Mouse (Mus musculus) limb, embryonic 14.5 days (tissue): ENCODE data around the gene Bag3. TPM values are rescaled to one million over a fixed set of nuclear protein-coding genes. Genes with fewer than 3 reads are reported as not detected.

Experiments
- ATAC-seq: fragments of 200-750 bp; cut with Nextera tagmentation; 2 replicates; pipeline ENCODE4 v1.8.0; 2017; ENCODE audit warnings: low read depth, moderate number of reproducible peaks, moderate TSS enrichment; ENCODE audit not compliant: low FRiP score
- DNase-seq: peaks from one replicate; pipeline ENCODE4 v3.0.0-alpha.2; 2015; ENCODE audit warnings: low spot score
- H3K27ac ChIP-seq: fragments of 300-500 bp; sonication (generic); replicated peaks from 2 replicates; pipeline ENCODE4 v1.5.1; 2014; ENCODE audit warnings: low read depth, mild to moderate bottlenecking, low read length, moderate library complexity, mixed read lengths
- H3K27me3 ChIP-seq: fragments of 300-500 bp; sonication (generic); 2 replicates; pipeline ENCODE4 v1.6.1; 2014; ENCODE audit warnings: low read length, mixed read lengths; ENCODE audit not compliant: control insufficient read depth, insufficient read depth
- H3K36me3 ChIP-seq: fragments of 300-500 bp; sonication (generic); 2 replicates; pipeline ENCODE4 v1.6.1; 2014; ENCODE audit warnings: mild to moderate bottlenecking, low read length, moderate library complexity, mixed read lengths; ENCODE audit not compliant: control insufficient read depth, insufficient read depth
- H3K4me1 ChIP-seq: fragments of 300-500 bp; sonication (generic); 2 replicates; pipeline ENCODE4 v1.6.1; 2014; ENCODE audit warnings: antibody characterized with exemption, low read length, mixed read lengths; ENCODE audit not compliant: control insufficient read depth, insufficient read depth
- H3K4me2 ChIP-seq: fragments of 300-500 bp; sonication (generic); replicated peaks from 2 replicates; pipeline ENCODE4 v1.6.1; 2014; ENCODE audit warnings: low read depth, mild to moderate bottlenecking, low read length, moderate library complexity; ENCODE audit not compliant: severe bottlenecking
- H3K4me3 ChIP-seq: fragments of 300-500 bp; sonication (generic); replicated peaks from 2 replicates; pipeline ENCODE4 v1.5.1; 2014; ENCODE audit warnings: low read length
- H3K9ac ChIP-seq: fragments of 300-500 bp; sonication (generic); 2 replicates; pipeline ENCODE4 v1.6.1; 2014; ENCODE audit warnings: mild to moderate bottlenecking, low read depth, low read length, moderate library complexity; ENCODE audit not compliant: severe bottlenecking
- H3K9me3 ChIP-seq: fragments of 300-500 bp; sonication (generic); 2 replicates; pipeline ENCODE4 v1.6.1; 2016; ENCODE audit warnings: low read length; ENCODE audit not compliant: control insufficient read depth
- POLR2A ChIP-seq: fragments of 200-500 bp; IDR thresholded peaks from 2 replicates; pipeline ENCODE4 v1.8.0; 2012; ENCODE audit warnings: inconsistent platforms, mild to moderate bottlenecking, moderate library complexity, borderline replicate concordance; ENCODE audit not compliant: insufficient read depth, insufficient read length; ENCODE audit errors: extremely low read depth
- WGBS: fragments of 180-500 bp; shearing (Covaris S2); extraction: QIAGEN DNeasy Blood & Tissue Kit; methylation state at CpG from one replicate; pipeline ENCODE4 v1.1.7; 2014; 5-methylcytosine and 5-hydroxymethylcytosine counted together
- polyA plus RNA-seq, 2 experiments: library from polyadenylated mRNA; depleted of rRNA in 1 of 2; stranded (reverse) in 1 of 2; unstranded in 1 of 2; fragments of >200 nt; fragmentation: Nextera tagmentation in 1 of 2; extraction: Ambion mirVana in 1 of 2; gene quantifications; 2 replicates each; pipeline versions ENCODE4 v1.2.1 to v1.2.3; 2012 to 2014

Gene Bag3
- polyA plus RNA-seq, 2 experiments, result 18.0 to 22.2 TPM

GRCm38 (mm10) chr7:128580318-128580717 lies 56.9 kb downstream of the Bag3 start:
- Histone ChIP-seq H3K27ac (no peak overlapping the region), H3K9me3 (no peaks in the 10 kb centered on the region), H3K27me3 (no peaks in the 10 kb centered on the region), H3K9ac (no peak overlapping the region), H3K36me3 (no peaks in the 10 kb centered on the region), H3K4me1 (no peaks in the 10 kb centered on the region), H3K4me3 (no peak overlapping the region), H3K4me2 (no peak overlapping the region)
- 87% methylated on average over 6 of the region's 6 CpGs for WGBS
- no peak for DNase-seq
- ATAC-seq, result no peak
- TF ChIP-seq POLR2A, result no peak

- ATAC-seq, result no peak
- no peaks in the 10 kb centered on the region for H3K4me1 ChIP-seq
- no peaks in the 10 kb centered on the region for H3K36me3 ChIP-seq
- H3K27me3 ChIP-seq, result no peaks in the 10 kb centered on the region
- H3K4me2 ChIP-seq, result no peak overlapping the region
- WGBS, result 83% methylated on average over 15 of the region's 15 CpGs
- H3K27ac ChIP-seq, result no peak overlapping the region
- DNase-seq, result no peak
- H3K9me3 ChIP-seq, result no peaks in the 10 kb centered on the region
- no peak for TF ChIP-seq POLR2A
- no peak overlapping the region for H3K9ac ChIP-seq
- H3K4me3 ChIP-seq, result no peak overlapping the region
Measured at GRCm38 (mm10) chr7:128581864-128582484, 58.6 kb downstream of the Bag3 start.

- no peak overlapping the region for H3K9ac ChIP-seq
- no peak overlapping the region for H3K27ac ChIP-seq
- no peaks in the 10 kb centered on the region for H3K36me3 ChIP-seq
- DNase-seq (no peak), ATAC-seq (no peak)
- H3K4me2 ChIP-seq, result no peak overlapping the region
- TF ChIP-seq POLR2A, result no peak
- no peaks in the 10 kb centered on the region for H3K9me3 ChIP-seq
- H3K4me3 ChIP-seq, result no peak overlapping the region
- WGBS, result 75% methylated on average over 6 of the region's 6 CpGs
- no peaks in the 10 kb centered on the region for H3K27me3 ChIP-seq
- H3K4me1 ChIP-seq, result no peaks in the 10 kb centered on the region
Measured at GRCm38 (mm10) chr7:128583213-128583948, 60.0 kb downstream of the Bag3 start.

- no peak overlapping the region for H3K4me2 ChIP-seq
- 72% methylated on average over 4 of the region's 4 CpGs for WGBS
Measured at GRCm38 (mm10) chr7:128587334-128587933, 64.0 kb downstream of the Bag3 start.

GRCm38 (mm10) chr7:128591345-128592084 lies 68.1 kb downstream of the Bag3 start:
- no peak for TF ChIP-seq POLR2A
- H3K27me3 ChIP-seq, result no peaks in the 10 kb centered on the region
- H3K36me3 ChIP-seq, result no peaks in the 10 kb centered on the region
- ATAC-seq (no peak), DNase-seq (no peak)
- 9% methylated on average over 9 of the region's 9 CpGs for WGBS
- no peak overlapping the region for H3K27ac ChIP-seq
- peaks cover 9% of the 10 kb centered on the region; the same call in 1 of the 2 replicates for H3K4me1 ChIP-seq
- 0 out of 2 replicates have a peak, but pooled peaks cover under 1% of the 10 kb centered on the region for H3K9me3 ChIP-seq
- H3K4me3 ChIP-seq, result no peak overlapping the region
- H3K4me2 ChIP-seq, result peak overlapping the region; percentile 46; the same call in 1 of the 2 replicates
- no peak overlapping the region; the same call in 1 of the 2 replicates for H3K9ac ChIP-seq

More at GRCm38 (mm10) chr7:128587334-128587933, 64.0 kb downstream of the Bag3 start:
- no peak for DNase-seq
- H3K9ac ChIP-seq, result no peak overlapping the region
- H3K4me3 ChIP-seq, result no peak overlapping the region
- H3K27ac ChIP-seq, result no peak overlapping the region
- no peaks in the 10 kb centered on the region for H3K9me3 ChIP-seq
- peaks cover 9% of the 10 kb centered on the region; the same call in 1 of the 2 replicates for H3K4me1 ChIP-seq
- H3K36me3 ChIP-seq, result no peaks in the 10 kb centered on the region
- ATAC-seq, result no peak
- H3K27me3 ChIP-seq, result no peaks in the 10 kb centered on the region
- TF ChIP-seq POLR2A, result no peak
